Mouse (Mus musculus): ENCODE data around the gene Sirt4. TPM values are rescaled to one million over a fixed set of nuclear protein-coding genes. Genes with fewer than 3 reads are reported as not detected.
A peak's percentile ranks its signal among the peaks of the same experiment; 100 is the strongest.

Gene Sirt4
- polyA plus RNA-seq, 1 experiment from 2014 or later: 26.8 TPM

GRCm38 (mm10) chr5:115482390-115483265, 1.9 kb downstream of the Sirt4 start:
- H3K27ac ChIP-seq (ENCODE audit: low read depth, low read length): no peak overlapping the region
- H3K4me2 ChIP-seq (ENCODE audit: low read length): peak overlapping the region; percentile 27
- no peak for ATAC-seq
- peaks cover 18% of the 10 kb centered on the region for H3K4me1 ChIP-seq (ENCODE audit: control insufficient read depth, insufficient read depth, low read depth, low read length)
- H3K4me3 ChIP-seq (ENCODE audit: low read length): peak overlapping the region; percentile 13; the same call in 1 of the 2 replicates
- no peaks in the 10 kb centered on the region for H3K27me3 ChIP-seq (replicated peaks; ENCODE audit: control insufficient read depth, insufficient read depth, low read length)
- H3K9me3 ChIP-seq (ENCODE audit: control insufficient read depth, low read length): no peaks in the 10 kb centered on the region
- H3K36me3 ChIP-seq (ENCODE audit: control insufficient read depth, insufficient read depth, low read length): no peaks in the 10 kb centered on the region
- WGBS: 27% methylated on average over 38 of the region's 38 CpGs
- H3K9ac ChIP-seq (ENCODE audit: low read depth, low read length): peak overlapping the region; percentile 2; the same call in 1 of the 2 replicates

GRCm38 (mm10) chr5:115480101-115480500, 4.4 kb downstream of the Sirt4 start:
- H3K9ac ChIP-seq (ENCODE audit: low read depth, low read length): peak overlapping the region; percentile 42
- H3K36me3 ChIP-seq (ENCODE audit: control insufficient read depth, insufficient read depth, low read length): no peaks in the 10 kb centered on the region
- peaks cover 23% of the 10 kb centered on the region for H3K4me1 ChIP-seq (ENCODE audit: control insufficient read depth, insufficient read depth, low read depth, low read length)
- peak overlapping the region; percentile 49 for H3K4me2 ChIP-seq (ENCODE audit: low read length)
- WGBS: 18% methylated on average over 27 of the region's 27 CpGs
- H3K27me3 ChIP-seq (replicated peaks; ENCODE audit: control insufficient read depth, insufficient read depth, low read length): no peaks in the 10 kb centered on the region
- ATAC-seq: no peak
- H3K4me3 ChIP-seq (ENCODE audit: low read length): peak overlapping the region; percentile 11; the same call in 1 of the 2 replicates
- H3K27ac ChIP-seq (ENCODE audit: low read depth, low read length): no peak overlapping the region
- H3K9me3 ChIP-seq (ENCODE audit: control insufficient read depth, low read length): no peaks in the 10 kb centered on the region

- Histone ChIP-seq H3K4me2 (ENCODE audit: low read length) (no peak overlapping the region), H3K27me3 (replicated peaks; ENCODE audit: control insufficient read depth, insufficient read depth, low read length) (no peaks in the 10 kb centered on the region), H3K36me3 (ENCODE audit: control insufficient read depth, insufficient read depth, low read length) (no peaks in the 10 kb centered on the region), H3K9ac (ENCODE audit: low read depth, low read length) (no peak overlapping the region), H3K27ac (ENCODE audit: low read depth, low read length) (no peak overlapping the region), H3K4me1 (ENCODE audit: control insufficient read depth, insufficient read depth, low read depth, low read length) (peaks cover 19% of the 10 kb centered on the region), H3K9me3 (ENCODE audit: control insufficient read depth, low read length) (no peaks in the 10 kb centered on the region), H3K4me3 (ENCODE audit: low read length) (no peak overlapping the region)
- no peak for ATAC-seq
- WGBS: 42% methylated on average over 15 of the region's 15 CpGs
These were observed 5.0 kb downstream of the Sirt4 start for GRCm38 (mm10) chr5:115479561-115479960.

GRCm38 (mm10) chr5:115476107-115476727, 8.3 kb downstream of the Sirt4 start:
- Histone ChIP-seq H3K27me3 (replicated peaks; ENCODE audit: control insufficient read depth, insufficient read depth, low read length) (no peaks in the 10 kb centered on the region), H3K4me1 (ENCODE audit: control insufficient read depth, insufficient read depth, low read depth, low read length) (peaks cover 8% of the 10 kb centered on the region), H3K36me3 (ENCODE audit: control insufficient read depth, insufficient read depth, low read length) (no peaks in the 10 kb centered on the region), H3K9me3 (ENCODE audit: control insufficient read depth, low read length) (no peaks in the 10 kb centered on the region), H3K27ac (ENCODE audit: low read depth, low read length) (no peak overlapping the region), H3K9ac (ENCODE audit: low read depth, low read length) (peak overlapping the region; percentile 66), H3K4me3 (ENCODE audit: low read length) (peak overlapping the region; percentile 46), H3K4me2 (ENCODE audit: low read length) (peak overlapping the region; percentile 69)
- ATAC-seq: peak; percentile 51
- WGBS: 34% methylated on average over 12 of the region's 12 CpGs

GRCm38 (mm10) chr5:115475337-115476106, 9.0 kb downstream of the Sirt4 start:
- H3K4me3 ChIP-seq (ENCODE audit: low read length): peak overlapping the region; percentile 46
- H3K4me2 ChIP-seq (ENCODE audit: low read length): peak overlapping the region; percentile 69
- H3K36me3 ChIP-seq (ENCODE audit: control insufficient read depth, insufficient read depth, low read length): no peaks in the 10 kb centered on the region
- no peaks in the 10 kb centered on the region for H3K9me3 ChIP-seq (ENCODE audit: control insufficient read depth, low read length)
- ATAC-seq: peak; percentile 89
- H3K27me3 ChIP-seq (replicated peaks; ENCODE audit: control insufficient read depth, insufficient read depth, low read length): no peaks in the 10 kb centered on the region
- H3K27ac ChIP-seq (ENCODE audit: low read depth, low read length): peak overlapping the region; percentile 47; the same call in 1 of the 2 replicates
- peak overlapping the region; percentile 66 for H3K9ac ChIP-seq (ENCODE audit: low read depth, low read length)
- H3K4me1 ChIP-seq (ENCODE audit: control insufficient read depth, insufficient read depth, low read depth, low read length): peaks cover 8% of the 10 kb centered on the region
- WGBS: 14% methylated on average over 22 of the region's 22 CpGs

GRCm38 (mm10) chr5:115474174-115474828, 10.2 kb downstream of the Sirt4 start:
- ATAC-seq: no peak
- H3K9ac ChIP-seq (ENCODE audit: low read depth, low read length): no peak overlapping the region
- WGBS: 75% methylated on average over 22 of the region's 22 CpGs

GRCm38 (mm10) chr5:115473191-115473590, 11.3 kb downstream of the Sirt4 start:
- 72% methylated on average over 10 of the region's 10 CpGs for WGBS
- Histone ChIP-seq H3K4me3 (ENCODE audit: low read length) (no peak overlapping the region), H3K36me3 (ENCODE audit: control insufficient read depth, insufficient read depth, low read length) (no peaks in the 10 kb centered on the region), H3K4me1 (ENCODE audit: control insufficient read depth, insufficient read depth, low read depth, low read length) (peaks cover 4% of the 10 kb centered on the region), H3K9ac (ENCODE audit: low read depth, low read length) (no peak overlapping the region), H3K27ac (ENCODE audit: low read depth, low read length) (no peak overlapping the region), H3K4me2 (ENCODE audit: low read length) (no peak overlapping the region), H3K27me3 (replicated peaks; ENCODE audit: control insufficient read depth, insufficient read depth, low read length) (no peaks in the 10 kb centered on the region), H3K9me3 (ENCODE audit: control insufficient read depth, low read length) (no peaks in the 10 kb centered on the region)
- no peak for ATAC-seq

More at GRCm38 (mm10) chr5:115474174-115474828, 10.2 kb downstream of the Sirt4 start:
- H3K4me3 ChIP-seq (ENCODE audit: low read length): no peak overlapping the region
- no peak overlapping the region for H3K4me2 ChIP-seq (ENCODE audit: low read length)
- peaks cover 4% of the 10 kb centered on the region for H3K4me1 ChIP-seq (ENCODE audit: control insufficient read depth, insufficient read depth, low read depth, low read length)
- H3K27me3 ChIP-seq (replicated peaks; ENCODE audit: control insufficient read depth, insufficient read depth, low read length): no peaks in the 10 kb centered on the region
- no peaks in the 10 kb centered on the region for H3K9me3 ChIP-seq (ENCODE audit: control insufficient read depth, low read length)
- H3K36me3 ChIP-seq (ENCODE audit: control insufficient read depth, insufficient read depth, low read length): no peaks in the 10 kb centered on the region
- H3K27ac ChIP-seq (ENCODE audit: low read depth, low read length): no peak overlapping the region

- H3K27ac ChIP-seq (ENCODE audit: low read depth, low read length): no peak overlapping the region
- 33% methylated on average over 20 of the region's 20 CpGs for WGBS
- peaks cover 4% of the 10 kb centered on the region for H3K4me1 ChIP-seq (ENCODE audit: control insufficient read depth, insufficient read depth, low read depth, low read length)
- ATAC-seq: 0 out of 2 replicates have a peak, but pooled peaks have one; percentile 37
- H3K4me3 ChIP-seq (ENCODE audit: low read length): no peak overlapping the region
- H3K27me3 ChIP-seq (replicated peaks; ENCODE audit: control insufficient read depth, insufficient read depth, low read length): no peaks in the 10 kb centered on the region
- H3K4me2 ChIP-seq (ENCODE audit: low read length): peak overlapping the region; percentile 24
- no peaks in the 10 kb centered on the region for H3K36me3 ChIP-seq (ENCODE audit: control insufficient read depth, insufficient read depth, low read length)
- H3K9ac ChIP-seq (ENCODE audit: low read depth, low read length): no peak overlapping the region
- no peaks in the 10 kb centered on the region for H3K9me3 ChIP-seq (ENCODE audit: control insufficient read depth, low read length)
These were observed 13.6 kb downstream of the Sirt4 start for GRCm38 (mm10) chr5:115470766-115471531.
